Mouse (Mus musculus) adrenal gland, postnatal 10 days (tissue): ENCODE measurements around the gene Men1. TPM values are rescaled to one million over a fixed set of nuclear protein-coding genes. Genes with fewer than 3 reads are reported as not detected.
"Not testable (repeated sequence)": the region's sequence is repeated elsewhere in the genome, so short reads cannot be mapped to it uniquely, and the experiment has no call there.

Experiments used
- DNase-seq: peaks from one replicate; pipeline ENCODE4 v3.0.0; 2021; ENCODE audit warnings: mixed read lengths
- total RNA-seq, 2 experiments: library from RNA; stranded (reverse); gene quantifications; 2 replicates each; pipeline ENCODE4 v1.2.3; 2021

The Men1 gene
- total RNA-seq, 2 experiments from 2014 or later: 37.1 to 38.7 TPM

- DNase-seq: peak; percentile 96
Measured at GRCm38 (mm10) chr19:6304787-6305516, 29.8 kb upstream of the Men1 start.

- DNase-seq: no peak
Measured at GRCm38 (mm10) chr19:6305517-6306115, 29.2 kb upstream of the Men1 start.

GRCm38 (mm10) chr19:6306137-6306551 is 28.6 kb upstream of the Men1 start, which contains the start of gene Cdc42bpg:
TSS of gene Cdc42bpg (plus strand) at chr19:6306456.
- peak; percentile 90 for DNase-seq

- DNase-seq: peak; percentile 89
Measured at GRCm38 (mm10) chr19:6306586-6306985, 28.2 kb upstream of the Men1 start.

GRCm38 (mm10) chr19:6307733-6308531 is 26.8 kb upstream of the Men1 start:
- DNase-seq: peak; percentile 50

GRCm38 (mm10) chr19:6310181-6310580 is 24.6 kb upstream of the Men1 start:
- no peak for DNase-seq

- DNase-seq: not testable (repeated sequence)
Measured at GRCm38 (mm10) chr19:6311783-6312182, 23.0 kb upstream of the Men1 start.

GRCm38 (mm10) chr19:6313796-6314195 is 21.0 kb upstream of the Men1 start:
- no peak for DNase-seq

GRCm38 (mm10) chr19:6314513-6314912 is 20.3 kb upstream of the Men1 start:
- no peak for DNase-seq

- DNase-seq: no peak
Measured at GRCm38 (mm10) chr19:6315573-6315972, 19.2 kb upstream of the Men1 start.

- DNase-seq: no peak
Measured at GRCm38 (mm10) chr19:6318145-6318544, 16.6 kb upstream of the Men1 start.

- DNase-seq: no peak
Measured at GRCm38 (mm10) chr19:6321358-6321757, 13.4 kb upstream of the Men1 start.

GRCm38 (mm10) chr19:6321786-6322621 is 12.8 kb upstream of the Men1 start:
- DNase-seq: no peak

GRCm38 (mm10) chr19:6324751-6325150 is 10.0 kb upstream of the Men1 start:
- DNase-seq: peak; percentile 52

GRCm38 (mm10) chr19:6331178-6331577 is 3.6 kb upstream of the Men1 start:
- no peak for DNase-seq

GRCm38 (mm10) chr19:6331719-6332516 is 2.9 kb upstream of the Men1 start:
- DNase-seq: peak; percentile 76

- DNase-seq: no peak
Measured at GRCm38 (mm10) chr19:6333761-6334595, 801 bp upstream of the Men1 start.

- peak; percentile 46 for DNase-seq
Measured at GRCm38 (mm10) chr19:6335458-6335827, 664 bp downstream of the Men1 start.

GRCm38 (mm10) chr19:6336920-6337319 is 2.1 kb downstream of the Men1 start:
- DNase-seq: no peak

GRCm38 (mm10) chr19:6338171-6338570 is 3.4 kb downstream of the Men1 start:
- no peak for DNase-seq
